Mouse (Mus musculus): Measurements from ENCODE around the gene Cysrt1. TPM values are rescaled to one million over a fixed set of nuclear protein-coding genes. Genes with fewer than 3 reads are reported as not detected.

Gene Cysrt1
- polyA plus RNA-seq, 1 experiment from 2014 or later: 16.5 TPM

GRCm38 (mm10) chr2:25240723-25241437 is 1.4 kb downstream of the Cysrt1 start:
- Histone ChIP-seq H3K36me3 (ENCODE audit: control insufficient read depth, insufficient read depth) (no peaks in the 10 kb centered on the region; the same call in 1 of the 2 replicates), H3K27me3 (replicated peaks; ENCODE audit: control insufficient read depth, insufficient read depth, low read length) (0 out of 2 replicates have a peak, but pooled peaks cover 3% of the 10 kb centered on the region), H3K27ac (ENCODE audit: low read depth, low read length) (peak overlapping the region; percentile 55), H3K9ac (ENCODE audit: low read depth, low read length) (peak overlapping the region; percentile 13; the same call in 1 of the 2 replicates), H3K4me1 (replicated peaks; ENCODE audit: control insufficient read depth, insufficient read depth, low read length) (peaks cover 9% of the 10 kb centered on the region), H3K4me2 (replicated peaks; ENCODE audit: low read depth) (peak overlapping the region; percentile 93), H3K4me3 (ENCODE audit: low read depth, low read length) (peak overlapping the region; percentile 49), H3K9me3 (ENCODE audit: control insufficient read depth) (no peaks in the 10 kb centered on the region)
- no peak for TF ChIP-seq CTCF (IDR thresholded peaks at IDR 0.05; ENCODE audit: low read depth)
- under 1% methylated on average over 29 of the region's 29 CpGs for WGBS
- peak; percentile 61 for ATAC-seq

- Histone ChIP-seq H3K4me1 (replicated peaks; ENCODE audit: control insufficient read depth, insufficient read depth, low read length) (peaks cover 12% of the 10 kb centered on the region), H3K27me3 (replicated peaks; ENCODE audit: control insufficient read depth, insufficient read depth, low read length) (0 out of 2 replicates have a peak, but pooled peaks cover 3% of the 10 kb centered on the region), H3K36me3 (ENCODE audit: control insufficient read depth, insufficient read depth) (no peaks in the 10 kb centered on the region), H3K9ac (ENCODE audit: low read depth, low read length) (peak overlapping the region; percentile 13; the same call in 1 of the 2 replicates), H3K27ac (ENCODE audit: low read depth, low read length) (peak overlapping the region; percentile 55), H3K4me2 (replicated peaks; ENCODE audit: low read depth) (peak overlapping the region; percentile 93), H3K4me3 (ENCODE audit: low read depth, low read length) (no peak overlapping the region), H3K9me3 (ENCODE audit: control insufficient read depth) (no peaks in the 10 kb centered on the region)
- no peak for ATAC-seq
- no peak for TF ChIP-seq CTCF (IDR thresholded peaks at IDR 0.05; ENCODE audit: low read depth)
- WGBS: 53% methylated on average over 8 of the region's 8 CpGs
Measured at GRCm38 (mm10) chr2:25240310-25240709, 1.9 kb downstream of the Cysrt1 start.

GRCm38 (mm10) chr2:25239766-25240165 is 2.5 kb downstream of the Cysrt1 start:
- ATAC-seq: no peak
- H3K27me3 ChIP-seq (replicated peaks; ENCODE audit: control insufficient read depth, insufficient read depth, low read length): 0 out of 2 replicates have a peak, but pooled peaks cover 3% of the 10 kb centered on the region
- peaks cover 15% of the 10 kb centered on the region for H3K4me1 ChIP-seq (replicated peaks; ENCODE audit: control insufficient read depth, insufficient read depth, low read length)
- WGBS: 60% methylated on average over 3 of the region's 3 CpGs
- no peak overlapping the region for H3K9ac ChIP-seq (ENCODE audit: low read depth, low read length)
- no peak overlapping the region for H3K27ac ChIP-seq (ENCODE audit: low read depth, low read length)
- TF ChIP-seq CTCF (IDR thresholded peaks at IDR 0.05; ENCODE audit: low read depth): no peak
- H3K9me3 ChIP-seq (ENCODE audit: control insufficient read depth): no peaks in the 10 kb centered on the region
- H3K36me3 ChIP-seq (ENCODE audit: control insufficient read depth, insufficient read depth): no peaks in the 10 kb centered on the region
- no peak overlapping the region for H3K4me3 ChIP-seq (ENCODE audit: low read depth, low read length)
- H3K4me2 ChIP-seq (replicated peaks; ENCODE audit: low read depth): peak overlapping the region; percentile 30

- H3K27ac ChIP-seq (ENCODE audit: low read depth, low read length): peak overlapping the region; percentile 28; the same call in 1 of the 2 replicates
- no peak overlapping the region for H3K4me2 ChIP-seq (replicated peaks; ENCODE audit: low read depth)
- no peak overlapping the region for H3K4me3 ChIP-seq (ENCODE audit: low read depth, low read length)
- no peaks in the 10 kb centered on the region for H3K36me3 ChIP-seq (ENCODE audit: control insufficient read depth, insufficient read depth)
- no peaks in the 10 kb centered on the region for H3K9me3 ChIP-seq (ENCODE audit: control insufficient read depth)
- 0 out of 2 replicates have a peak, but pooled peaks cover 3% of the 10 kb centered on the region for H3K27me3 ChIP-seq (replicated peaks; ENCODE audit: control insufficient read depth, insufficient read depth, low read length)
- no peak for TF ChIP-seq CTCF (IDR thresholded peaks at IDR 0.05; ENCODE audit: low read depth)
- ATAC-seq: no peak
- H3K9ac ChIP-seq (ENCODE audit: low read depth, low read length): no peak overlapping the region
- H3K4me1 ChIP-seq (replicated peaks; ENCODE audit: control insufficient read depth, insufficient read depth, low read length): peaks cover 18% of the 10 kb centered on the region
Measured at GRCm38 (mm10) chr2:25238106-25238505, 4.1 kb downstream of the Cysrt1 start.

GRCm38 (mm10) chr2:25237522-25237921 is 4.7 kb downstream of the Cysrt1 start:
- no peak overlapping the region for H3K9ac ChIP-seq (ENCODE audit: low read depth, low read length)
- peak overlapping the region; percentile 28; the same call in 1 of the 2 replicates for H3K27ac ChIP-seq (ENCODE audit: low read depth, low read length)

GRCm38 (mm10) chr2:25236614-25237013 is 5.6 kb downstream of the Cysrt1 start, which contains the start of gene Rnf224:
Rnf224 (minus strand) TSS chr2:25236787.
- TF ChIP-seq CTCF (IDR thresholded peaks at IDR 0.05; ENCODE audit: low read depth): no peak

More at GRCm38 (mm10) chr2:25237522-25237921, 4.7 kb downstream of the Cysrt1 start:
- Histone ChIP-seq H3K27me3 (replicated peaks; ENCODE audit: control insufficient read depth, insufficient read depth, low read length) (0 out of 2 replicates have a peak, but pooled peaks cover 3% of the 10 kb centered on the region), H3K4me2 (replicated peaks; ENCODE audit: low read depth) (no peak overlapping the region), H3K9me3 (ENCODE audit: control insufficient read depth) (no peaks in the 10 kb centered on the region), H3K4me3 (ENCODE audit: low read depth, low read length) (no peak overlapping the region), H3K36me3 (ENCODE audit: control insufficient read depth, insufficient read depth) (no peaks in the 10 kb centered on the region), H3K4me1 (replicated peaks; ENCODE audit: control insufficient read depth, insufficient read depth, low read length) (peaks cover 18% of the 10 kb centered on the region)
- WGBS: 33% methylated on average over 4 of the region's 4 CpGs
- no peak for TF ChIP-seq CTCF (IDR thresholded peaks at IDR 0.05; ENCODE audit: low read depth)
- ATAC-seq: no peak

More at GRCm38 (mm10) chr2:25236614-25237013, 5.6 kb downstream of the Cysrt1 start, which contains the start of gene Rnf224:
- peaks cover 15% of the 10 kb centered on the region for H3K4me1 ChIP-seq (replicated peaks; ENCODE audit: control insufficient read depth, insufficient read depth, low read length)
- no peaks in the 10 kb centered on the region for H3K36me3 ChIP-seq (ENCODE audit: control insufficient read depth, insufficient read depth)
- H3K27ac ChIP-seq (ENCODE audit: low read depth, low read length): peak within 1 kb of the TSS; percentile 90
- ATAC-seq: no peak
- no peak within 1 kb of the TSS for H3K4me2 ChIP-seq (replicated peaks; ENCODE audit: low read depth)
- no peak within 1 kb of the TSS for H3K4me3 ChIP-seq (ENCODE audit: low read depth, low read length)
- 39% methylated on average over 8 of the region's 8 CpGs for WGBS
- no peaks in the 10 kb centered on the region for H3K27me3 ChIP-seq (replicated peaks; ENCODE audit: control insufficient read depth, insufficient read depth, low read length)
- no peaks in the 10 kb centered on the region for H3K9me3 ChIP-seq (ENCODE audit: control insufficient read depth)
- no peak within 1 kb of the TSS for H3K9ac ChIP-seq (ENCODE audit: low read depth, low read length)
